Mouse (Mus musculus) intestine, embryonic 16.5 days (tissue): ENCODE measurements around the gene Gm49601. TPM values are rescaled to one million over a fixed set of nuclear protein-coding genes. Genes with fewer than 3 reads are reported as not detected.
A peak's percentile ranks its signal among the peaks of the same experiment; 100 is the strongest.

ENCODE experiments used
- ATAC-seq: fragments of 200-750 bp; cut with Nextera tagmentation; 2 replicates; pipeline ENCODE4 v1.8.0; 2017; ENCODE audit warnings: moderate TSS enrichment, moderate library complexity
- H3K27ac ChIP-seq: fragments of 300-500 bp; sonication (generic); 2 replicates; pipeline ENCODE4 v1.5.1; 2014; ENCODE audit warnings: mild to moderate bottlenecking, low read length
- H3K27me3 ChIP-seq: fragments of 300-500 bp; sonication (generic); replicated peaks from 2 replicates; pipeline ENCODE4 v1.6.1; 2014; ENCODE audit warnings: low read length, control low read depth, mixed read lengths; ENCODE audit not compliant: control insufficient read depth, insufficient read depth
- H3K36me3 ChIP-seq: fragments of 300-500 bp; sonication (generic); 2 replicates; pipeline ENCODE4 v1.6.1; 2014; ENCODE audit warnings: low read length, control low read depth; ENCODE audit not compliant: control insufficient read depth, insufficient read depth
- H3K4me1 ChIP-seq: fragments of 300-500 bp; sonication (generic); 2 replicates; pipeline ENCODE4 v1.6.1; 2014; ENCODE audit warnings: low read length, control low read depth, mixed read lengths; ENCODE audit not compliant: control insufficient read depth, insufficient read depth
- H3K4me2 ChIP-seq: fragments of 300-500 bp; sonication (generic); 2 replicates; pipeline ENCODE4 v1.6.1; 2014; ENCODE audit warnings: low read depth, low read length, control low read depth
- H3K4me3 ChIP-seq: fragments of 300-500 bp; sonication (generic); 2 replicates; pipeline ENCODE4 v1.5.1; 2014; ENCODE audit warnings: mild to moderate bottlenecking, low read length
- H3K9ac ChIP-seq: fragments of 300-500 bp; sonication (generic); 2 replicates; pipeline ENCODE4 v1.6.1; 2014; ENCODE audit warnings: low read depth, low read length
- H3K9me3 ChIP-seq: fragments of 300-500 bp; sonication (generic); 2 replicates; pipeline ENCODE4 v1.6.1; 2016; ENCODE audit warnings: low read length, control low read depth; ENCODE audit not compliant: control insufficient read depth
- WGBS: fragments of 180-500 bp; shearing (Covaris S2); extraction: QIAGEN DNeasy Blood & Tissue Kit; methylation state at CpG from one replicate; pipeline ENCODE4 v1.1.7; 2014; 5-methylcytosine and 5-hydroxymethylcytosine counted together
- polyA plus RNA-seq: library from polyadenylated mRNA; unstranded; fragments of >200 nt; fragmentation: Nextera tagmentation; extraction: Ambion mirVana; gene quantifications from 2 replicates; pipeline ENCODE4 v1.2.1, GENCODE M21; 2015

Gene Gm49601
- polyA plus RNA-seq, 1 experiment from 2014 or later, result 4.1 TPM

GRCm38 (mm10) chr16:18581623-18582205 lies 44.5 kb downstream of the Gm49601 start:
- under 1% methylated on average over 58 of the region's 66 CpGs for WGBS
- peak; percentile 26 for ATAC-seq

GRCm38 (mm10) chr16:18581050-18581622 lies 45.1 kb downstream of the Gm49601 start:
- Histone ChIP-seq H3K27me3 (peaks cover 73% of the 10 kb centered on the region), H3K4me1 (peaks cover 18% of the 10 kb centered on the region), H3K9ac (0 out of 2 replicates have a peak overlapping the region, but pooled peaks have one; percentile 37), H3K27ac (no peak overlapping the region), H3K36me3 (no peaks in the 10 kb centered on the region), H3K9me3 (no peaks in the 10 kb centered on the region), H3K4me3 (peak overlapping the region; percentile 48), H3K4me2 (peak overlapping the region; percentile 86)
- 5% methylated on average over 21 of the region's 21 CpGs for WGBS
- no peak for ATAC-seq

More at GRCm38 (mm10) chr16:18581623-18582205, 44.5 kb downstream of the Gm49601 start:
- Histone ChIP-seq H3K4me3 (peak overlapping the region; percentile 48), H3K27me3 (peaks cover 79% of the 10 kb centered on the region), H3K4me1 (peaks cover 24% of the 10 kb centered on the region), H3K9me3 (no peaks in the 10 kb centered on the region), H3K4me2 (peak overlapping the region; percentile 86), H3K36me3 (no peaks in the 10 kb centered on the region), H3K9ac (peak overlapping the region; percentile 37; the same call in 1 of the 2 replicates), H3K27ac (no peak overlapping the region)

- no peak for ATAC-seq
- Histone ChIP-seq H3K27me3 (peaks cover 66% of the 10 kb centered on the region), H3K4me3 (no peak overlapping the region), H3K4me1 (peaks cover 16% of the 10 kb centered on the region), H3K9ac (no peak overlapping the region), H3K4me2 (no peak overlapping the region), H3K9me3 (no peaks in the 10 kb centered on the region), H3K27ac (no peak overlapping the region), H3K36me3 (no peaks in the 10 kb centered on the region)
- 16% methylated on average over 2 of the region's 2 CpGs for WGBS
Observed at GRCm38 (mm10) chr16:18580389-18580788, 45.8 kb downstream of the Gm49601 start.

- H3K4me1 ChIP-seq, result peaks cover 16% of the 10 kb centered on the region
- 41% methylated on average over 5 of the region's 5 CpGs for WGBS
- no peak overlapping the region for H3K9ac ChIP-seq
- no peaks in the 10 kb centered on the region for H3K36me3 ChIP-seq
- no peak overlapping the region for H3K4me2 ChIP-seq
- H3K9me3 ChIP-seq, result no peaks in the 10 kb centered on the region
- H3K27me3 ChIP-seq, result peaks cover 39% of the 10 kb centered on the region
- no peak overlapping the region for H3K27ac ChIP-seq
- no peak for ATAC-seq
- no peak overlapping the region for H3K4me3 ChIP-seq
Observed at GRCm38 (mm10) chr16:18577599-18578160, 48.5 kb downstream of the Gm49601 start.

- Histone ChIP-seq H3K9me3 (no peaks in the 10 kb centered on the region), H3K4me3 (no peak overlapping the region), H3K4me2 (no peak overlapping the region), H3K36me3 (no peaks in the 10 kb centered on the region), H3K4me1 (peaks cover 10% of the 10 kb centered on the region), H3K9ac (no peak overlapping the region), H3K27me3 (peaks cover 33% of the 10 kb centered on the region), H3K27ac (no peak overlapping the region)
- 54% methylated on average over 3 of the region's 3 CpGs for WGBS
- no peak for ATAC-seq
Observed at GRCm38 (mm10) chr16:18577071-18577470, 49.2 kb downstream of the Gm49601 start.

- WGBS, result 70% methylated on average over 8 of the region's 8 CpGs
- ATAC-seq, result no peak
Observed at GRCm38 (mm10) chr16:18574196-18574595, 52.0 kb downstream of the Gm49601 start.

More at GRCm38 (mm10) chr16:18574196-18574595, 52.0 kb downstream of the Gm49601 start:
- Histone ChIP-seq H3K4me1 (no peaks in the 10 kb centered on the region), H3K9ac (no peak overlapping the region), H3K4me2 (no peak overlapping the region), H3K27ac (no peak overlapping the region), H3K4me3 (no peak overlapping the region), H3K27me3 (peaks cover 4% of the 10 kb centered on the region; the same call in 1 of the 2 replicates), H3K36me3 (no peaks in the 10 kb centered on the region), H3K9me3 (no peaks in the 10 kb centered on the region)

Other genes starting within 250 kb of the Gm49601 start
- 28.4 and 29.8 TPM in 2 replicates for gene Txnrd2, start 200.0 kb downstream of the Gm49601 start, polyA plus RNA-seq
- 109 and 110 TPM in 2 replicates for gene Comt, start 199.6 kb downstream of the Gm49601 start, polyA plus RNA-seq
- gene Gnb1l, start 127.7 kb downstream of the Gm49601 start, polyA plus RNA-seq, result 13.3 and 14.4 TPM in 2 replicates
- 2.0 and 2.4 TPM in 2 replicates for gene Rtl10, start 127.5 kb downstream of the Gm49601 start, polyA plus RNA-seq
- 0.09 and 0.55 TPM in 2 replicates for gene Tbx1, start 35.8 kb downstream of the Gm49601 start, polyA plus RNA-seq
- 1.6 TPM in 2 replicates for gene Gp1bb, start 4.0 kb downstream of the Gm49601 start, polyA plus RNA-seq
- gene Sept5, start 3.5 kb upstream of the Gm49601 start, polyA plus RNA-seq, result 52.2 and 52.5 TPM in 2 replicates
- 26.0 and 27.2 TPM in 2 replicates for gene Cldn5, start 150.4 kb upstream of the Gm49601 start, polyA plus RNA-seq
- 58.3 and 61.0 TPM in 2 replicates for gene Ufd1, start 185.4 kb upstream of the Gm49601 start, polyA plus RNA-seq
- gene Cdc45, start 185.6 kb upstream of the Gm49601 start, polyA plus RNA-seq, result 29.5 and 33.4 TPM in 2 replicates
- gene 2510002D24Rik, start 210.2 kb upstream of the Gm49601 start, polyA plus RNA-seq, result 52.0 and 58.4 TPM in 2 replicates
- gene Gm28539, start 210.2 kb upstream of the Gm49601 start, polyA plus RNA-seq, result not detected in 2 replicates